Mouse (Mus musculus): ENCODE results near the gene Spen. TPM values are rescaled to one million over a fixed set of nuclear protein-coding genes. Genes with fewer than 3 reads are reported as not detected.

The Spen gene
- polyA plus RNA-seq, 1 experiment from 2014 or later: 19.4 TPM

GRCm38 (mm10) chr4:141466289-141466795, 72.1 kb downstream of the Spen start:
- no peaks in the 10 kb centered on the region for H3K9me3 ChIP-seq
- H3K4me1 ChIP-seq: no peaks in the 10 kb centered on the region
- H3K9ac ChIP-seq: no peak overlapping the region
- H3K4me2 ChIP-seq: no peak overlapping the region
- no peak for ATAC-seq (replicated peaks)
- H3K27me3 ChIP-seq (replicated peaks): no peaks in the 10 kb centered on the region
- no peak overlapping the region for H3K27ac ChIP-seq
- peaks cover 66% of the 10 kb centered on the region for H3K36me3 ChIP-seq (replicated peaks)
- H3K4me3 ChIP-seq: no peak overlapping the region
- 88% methylated on average over 16 of the region's 16 CpGs for WGBS

- H3K9ac ChIP-seq: no peak overlapping the region
- ATAC-seq (replicated peaks): no peak
- H3K4me2 ChIP-seq: no peak overlapping the region
These were observed 72.7 kb downstream of the Spen start for GRCm38 (mm10) chr4:141465512-141466288.

DNA sequence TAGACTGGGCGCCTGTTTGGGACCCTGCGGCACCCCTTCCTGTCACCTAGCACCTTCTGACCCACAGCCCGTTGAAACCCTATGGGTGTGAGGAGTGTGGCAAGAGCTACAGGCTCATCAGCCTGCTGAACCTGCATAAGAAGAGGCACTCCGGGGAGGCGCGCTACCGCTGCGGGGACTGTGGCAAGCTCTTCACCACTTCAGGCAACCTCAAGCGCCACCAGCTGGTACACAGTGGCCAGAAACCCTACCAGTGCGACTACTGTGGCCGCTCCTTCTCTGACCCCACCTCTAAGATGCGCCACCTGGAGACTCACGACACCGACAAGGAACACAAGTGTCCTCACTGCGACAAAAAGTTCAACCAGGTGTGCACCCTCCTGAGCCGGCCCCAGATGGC, 73.7 kb downstream of the Spen start:
- no peak for ATAC-seq (replicated peaks)
- H3K4me2 ChIP-seq: no peak overlapping the region
- H3K36me3 ChIP-seq (replicated peaks): peaks cover 62% of the 10 kb centered on the region
- H3K27ac ChIP-seq: no peak overlapping the region
- H3K27me3 ChIP-seq (replicated peaks): no peaks in the 10 kb centered on the region
- H3K9me3 ChIP-seq: no peaks in the 10 kb centered on the region
- 78% methylated on average over 16 of the region's 16 CpGs for WGBS
- no peak overlapping the region for H3K9ac ChIP-seq
- H3K4me3 ChIP-seq: no peak overlapping the region
- peaks cover 8% of the 10 kb centered on the region; the same call in 1 of the 2 replicates for H3K4me1 ChIP-seq

More at GRCm38 (mm10) chr4:141465512-141466288, 72.7 kb downstream of the Spen start:
- H3K36me3 ChIP-seq (replicated peaks): peaks cover 61% of the 10 kb centered on the region
- 85% methylated on average over 34 of the region's 34 CpGs for WGBS
- no peak overlapping the region for H3K27ac ChIP-seq
- H3K4me1 ChIP-seq: peaks cover 5% of the 10 kb centered on the region; the same call in 1 of the 2 replicates
- no peaks in the 10 kb centered on the region for H3K9me3 ChIP-seq
- no peak overlapping the region for H3K4me3 ChIP-seq
- no peaks in the 10 kb centered on the region for H3K27me3 ChIP-seq (replicated peaks)

DNA sequence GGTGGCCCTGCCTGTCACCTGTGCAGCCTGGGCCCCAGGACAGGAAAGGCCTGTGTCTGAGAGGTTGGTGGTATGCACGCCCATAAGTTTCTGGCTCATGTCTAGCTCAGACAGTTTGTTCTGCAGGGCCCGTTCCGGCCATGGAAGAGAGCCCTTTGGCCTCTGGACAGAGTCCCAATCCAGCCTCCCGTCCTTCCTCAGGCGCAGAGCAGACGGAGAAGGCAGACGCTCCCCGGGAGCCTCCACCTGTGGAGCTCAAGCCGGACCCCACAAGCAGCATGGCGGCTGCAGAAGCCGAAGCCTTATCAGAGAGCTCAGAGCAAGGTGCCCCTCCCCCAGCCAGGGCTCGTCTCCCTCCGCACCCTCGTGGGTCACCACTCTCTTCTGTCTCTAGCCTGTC, 74.9 kb downstream of the Spen start:
- Histone ChIP-seq H3K9ac (no peak overlapping the region), H3K27me3 (replicated peaks) (no peaks in the 10 kb centered on the region), H3K4me2 (no peak overlapping the region), H3K4me3 (no peak overlapping the region), H3K36me3 (replicated peaks) (peaks cover 57% of the 10 kb centered on the region), H3K4me1 (peaks cover 8% of the 10 kb centered on the region; the same call in 1 of the 2 replicates), H3K9me3 (no peaks in the 10 kb centered on the region), H3K27ac (no peak overlapping the region)
- 85% methylated on average over 14 of the region's 14 CpGs for WGBS
- no peak for ATAC-seq (replicated peaks)

GRCm38 (mm10) chr4:141461576-141461975, 76.8 kb downstream of the Spen start:
- no peak for ATAC-seq (replicated peaks)
- no peak overlapping the region for H3K9ac ChIP-seq
- H3K27me3 ChIP-seq (replicated peaks): no peaks in the 10 kb centered on the region
- peaks cover 13% of the 10 kb centered on the region; the same call in 1 of the 2 replicates for H3K4me1 ChIP-seq
- H3K36me3 ChIP-seq (replicated peaks): peaks cover 44% of the 10 kb centered on the region; the same call in 1 of the 2 replicates
- no peaks in the 10 kb centered on the region for H3K9me3 ChIP-seq
- no peak overlapping the region for H3K27ac ChIP-seq
- H3K4me3 ChIP-seq: no peak overlapping the region
- H3K4me2 ChIP-seq: no peak overlapping the region
- 88% methylated on average over 12 of the region's 12 CpGs for WGBS

- Histone ChIP-seq H3K4me2 (no peak overlapping the region), H3K27ac (no peak overlapping the region), H3K36me3 (replicated peaks) (peaks cover 39% of the 10 kb centered on the region; the same call in 1 of the 2 replicates), H3K27me3 (replicated peaks) (no peaks in the 10 kb centered on the region), H3K4me1 (peaks cover 13% of the 10 kb centered on the region; the same call in 1 of the 2 replicates), H3K9ac (no peak overlapping the region), H3K4me3 (no peak overlapping the region), H3K9me3 (no peaks in the 10 kb centered on the region)
- WGBS: 29% methylated on average over 12 of the region's 12 CpGs
- ATAC-seq (replicated peaks): no peak
These were observed 77.3 kb downstream of the Spen start for GRCm38 (mm10) chr4:141461088-141461487.

DNA sequence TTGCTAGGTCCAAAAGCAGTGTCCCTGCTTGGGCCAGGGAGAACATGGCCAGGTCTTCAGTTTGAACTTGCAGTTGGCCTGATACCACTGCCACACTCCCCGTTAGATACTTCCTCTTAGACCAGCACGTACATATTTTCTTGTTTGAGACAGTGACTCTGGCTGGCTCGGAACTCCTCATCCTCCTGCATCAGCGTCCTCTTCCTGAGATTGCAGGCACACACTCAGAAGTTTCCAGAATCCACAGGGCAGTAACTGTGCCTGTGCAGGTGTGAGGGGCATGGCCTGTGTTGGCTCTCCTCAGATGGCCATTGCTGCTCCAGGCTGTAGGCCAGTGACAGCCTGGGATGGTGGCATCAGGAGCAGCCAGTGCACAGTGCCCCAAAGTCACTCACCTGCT, 77.9 kb downstream of the Spen start:
- no peak for ATAC-seq (replicated peaks)
- Histone ChIP-seq H3K9ac (no peak overlapping the region), H3K4me2 (no peak overlapping the region), H3K27ac (no peak overlapping the region), H3K4me3 (no peak overlapping the region), H3K4me1 (peaks cover 13% of the 10 kb centered on the region; the same call in 1 of the 2 replicates), H3K9me3 (no peaks in the 10 kb centered on the region), H3K36me3 (replicated peaks) (peaks cover 33% of the 10 kb centered on the region; the same call in 1 of the 2 replicates), H3K27me3 (replicated peaks) (no peaks in the 10 kb centered on the region)
- WGBS: 90% methylated on average over 4 of the region's 4 CpGs

GRCm38 (mm10) chr4:141459766-141460165, 78.6 kb downstream of the Spen start:
- no peak overlapping the region for H3K27ac ChIP-seq
- no peaks in the 10 kb centered on the region for H3K9me3 ChIP-seq
- no peak for ATAC-seq (replicated peaks)
- H3K4me1 ChIP-seq: peaks cover 13% of the 10 kb centered on the region; the same call in 1 of the 2 replicates
- no peak overlapping the region for H3K4me2 ChIP-seq
- H3K9ac ChIP-seq: no peak overlapping the region
- H3K4me3 ChIP-seq: no peak overlapping the region
- WGBS: 93% methylated on average over 9 of the region's 9 CpGs
- H3K36me3 ChIP-seq (replicated peaks): peaks cover 27% of the 10 kb centered on the region; the same call in 1 of the 2 replicates
- no peaks in the 10 kb centered on the region for H3K27me3 ChIP-seq (replicated peaks)

DNA sequence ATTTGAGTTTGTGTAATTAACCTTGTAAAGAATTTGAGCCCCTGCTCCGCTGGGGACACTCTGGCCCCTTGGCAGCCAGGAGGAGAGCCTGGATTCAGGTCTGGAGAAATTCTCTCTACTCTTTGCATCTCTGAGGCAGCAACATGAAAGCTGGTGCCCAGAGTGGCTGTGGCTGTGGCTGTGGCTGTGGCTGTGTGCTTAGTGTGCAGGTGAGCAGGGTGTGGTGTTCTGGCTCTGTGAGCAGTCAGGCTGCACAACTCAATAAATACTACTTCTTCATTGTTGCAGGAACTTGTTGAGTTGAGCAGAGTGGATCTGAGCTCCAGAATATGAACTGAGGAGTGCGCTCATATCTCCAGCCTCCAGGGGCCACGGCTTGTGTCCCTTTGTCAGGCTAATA, 79.5 kb downstream of the Spen start:
- no peak overlapping the region for H3K4me3 ChIP-seq
- no peak overlapping the region for H3K27ac ChIP-seq
- H3K9me3 ChIP-seq: no peaks in the 10 kb centered on the region
- peaks cover 18% of the 10 kb centered on the region; the same call in 1 of the 2 replicates for H3K36me3 ChIP-seq (replicated peaks)
- ATAC-seq (replicated peaks): no peak
- H3K27me3 ChIP-seq (replicated peaks): no peaks in the 10 kb centered on the region
- no peak overlapping the region for H3K9ac ChIP-seq
- 77% methylated on average over 3 of the region's 3 CpGs for WGBS
- no peak overlapping the region for H3K4me2 ChIP-seq
- peaks cover 13% of the 10 kb centered on the region; the same call in 1 of the 2 replicates for H3K4me1 ChIP-seq

GRCm38 (mm10) chr4:141458236-141458635, 80.2 kb downstream of the Spen start:
- H3K4me2 ChIP-seq: no peak overlapping the region
- no peak for ATAC-seq (replicated peaks)
- H3K4me1 ChIP-seq: peaks cover 13% of the 10 kb centered on the region; the same call in 1 of the 2 replicates
- H3K27me3 ChIP-seq (replicated peaks): no peaks in the 10 kb centered on the region
- peaks cover 12% of the 10 kb centered on the region; the same call in 1 of the 2 replicates for H3K36me3 ChIP-seq (replicated peaks)
- no peak overlapping the region for H3K27ac ChIP-seq
- H3K9me3 ChIP-seq: no peaks in the 10 kb centered on the region
- 20% methylated on average over 7 of the region's 7 CpGs for WGBS
- H3K4me3 ChIP-seq: no peak overlapping the region
- no peak overlapping the region for H3K9ac ChIP-seq

DNA sequence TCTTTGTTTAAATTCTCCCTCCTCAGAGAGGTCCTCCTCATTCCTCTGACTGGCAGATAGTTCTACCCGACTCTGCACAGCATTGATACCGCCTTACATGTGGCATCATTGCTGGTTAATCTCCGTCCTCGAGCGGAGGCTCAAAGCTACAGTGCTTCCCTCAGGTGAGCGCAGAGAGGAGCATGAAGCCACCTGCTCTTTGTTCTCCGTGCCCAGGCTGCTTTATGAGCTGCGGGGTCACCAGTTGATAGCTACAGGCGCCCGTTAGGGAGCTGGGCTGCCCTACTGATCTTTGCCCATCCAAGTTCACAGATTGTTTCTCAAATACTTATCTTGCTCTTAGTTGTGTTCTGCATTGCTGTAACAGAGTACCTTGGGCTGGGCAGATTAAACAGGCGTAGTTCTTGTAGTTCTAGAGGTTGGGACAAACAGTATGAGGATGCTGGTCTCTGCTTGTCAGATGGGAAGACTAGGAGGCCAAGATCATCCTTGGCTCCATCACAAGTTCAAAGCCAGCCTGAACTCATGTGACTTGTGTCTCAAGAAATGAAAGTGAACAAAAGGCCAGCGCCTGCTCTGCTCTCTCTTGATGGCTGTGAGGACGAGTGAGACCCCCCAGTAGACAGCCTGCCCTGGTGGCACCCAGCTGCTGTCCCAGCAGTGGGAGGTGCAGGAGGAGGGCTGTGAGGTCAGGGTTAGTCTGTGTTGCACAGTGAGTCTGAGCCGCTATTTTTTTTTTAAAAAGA, 82.0 kb downstream of the Spen start:
- H3K4me1 ChIP-seq: peaks cover 13% of the 10 kb centered on the region; the same call in 1 of the 2 replicates
- H3K9me3 ChIP-seq: no peaks in the 10 kb centered on the region
- no peak overlapping the region for H3K27ac ChIP-seq
- H3K4me3 ChIP-seq: no peak overlapping the region
- no peak for ATAC-seq (replicated peaks)
- 93% methylated on average over 14 of the region's 14 CpGs for WGBS
- no peaks in the 10 kb centered on the region for H3K27me3 ChIP-seq (replicated peaks)
- H3K36me3 ChIP-seq (replicated peaks): peaks cover 14% of the 10 kb centered on the region
- no peak overlapping the region for H3K4me2 ChIP-seq
- no peak overlapping the region for H3K9ac ChIP-seq

- no peak overlapping the region for H3K27ac ChIP-seq
- 0 out of 2 replicates have a peak, but pooled peaks cover 6% of the 10 kb centered on the region for H3K4me1 ChIP-seq
- H3K27me3 ChIP-seq (replicated peaks): no peaks in the 10 kb centered on the region
- WGBS: 81% methylated on average over 4 of the region's 4 CpGs
- no peak overlapping the region for H3K9ac ChIP-seq
- peaks cover 14% of the 10 kb centered on the region for H3K36me3 ChIP-seq (replicated peaks)
- H3K4me3 ChIP-seq: no peak overlapping the region
- no peak overlapping the region for H3K4me2 ChIP-seq
- no peak for ATAC-seq (replicated peaks)
- H3K9me3 ChIP-seq: no peaks in the 10 kb centered on the region
These were observed 82.9 kb downstream of the Spen start for GRCm38 (mm10) chr4:141455526-141455925.

Data from midbrain, embryonic 15.5 days (tissue).